Mouse (Mus musculus): ENCODE data around the gene Spg7. TPM values are rescaled to one million over a fixed set of nuclear protein-coding genes. Genes with fewer than 3 reads are reported as not detected.

Spg7 gene
- polyA plus RNA-seq, 1 experiment = 126 TPM

- H3K4me1 ChIP-seq (replicated peaks; ENCODE audit: control insufficient read depth, insufficient read depth, low read length) = peaks cover 3% of the 10 kb centered on the region
- H3K27ac ChIP-seq (ENCODE audit: control insufficient read depth, insufficient read depth, low read length) = no peak overlapping the region; the same call in 1 of the 2 replicates
- H3K27me3 ChIP-seq (ENCODE audit: control insufficient read depth, insufficient read depth, low read length) = no peaks in the 10 kb centered on the region
- no peak overlapping the region for H3K4me3 ChIP-seq (ENCODE audit: control insufficient read depth, insufficient read depth, low read length)
- 72% methylated on average over 5 of the region's 5 CpGs for WGBS
- no peaks in the 10 kb centered on the region for H3K36me3 ChIP-seq (ENCODE audit: control insufficient read depth, insufficient read depth, low read length)
- no peak for TF ChIP-seq POLR2A (IDR thresholded peaks at IDR 0.05; ENCODE audit: control insufficient read depth, extremely low read depth, insufficient read depth, low read length, poor library complexity)
- TF ChIP-seq CTCF (IDR thresholded peaks at IDR 0.05; ENCODE audit: borderline replicate concordance, control insufficient read depth, extremely low read depth, insufficient read depth, low read length, poor library complexity) = no peak
- no peak for DNase-seq
Measured at GRCm38 (mm10) chr8:123051458-123051857, 11.3 kb upstream of the Spg7 start.

DNA sequence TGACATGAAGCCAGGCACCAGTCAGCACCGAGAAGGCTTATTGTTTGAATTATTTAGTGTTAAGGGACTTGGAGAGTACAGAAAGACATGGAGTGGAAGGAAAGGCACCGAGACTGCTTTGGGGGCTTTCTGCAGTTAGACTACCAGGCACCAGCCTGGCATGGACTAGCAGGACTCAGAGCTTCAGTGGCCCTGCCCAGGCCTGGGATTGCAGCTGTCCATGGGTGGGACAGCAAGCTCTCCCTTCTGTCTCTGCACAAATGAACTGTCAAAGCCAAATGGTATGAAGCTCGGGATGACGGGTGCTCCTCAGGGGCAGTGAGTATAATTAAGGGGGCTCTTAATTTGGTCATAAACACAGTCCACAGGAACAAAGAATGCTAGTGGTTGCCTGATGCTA is 1.3 kb downstream of the Spg7 start:
- no peak for TF ChIP-seq CTCF (IDR thresholded peaks at IDR 0.05; ENCODE audit: borderline replicate concordance, control insufficient read depth, extremely low read depth, insufficient read depth, low read length, poor library complexity)
- TF ChIP-seq POLR2A (IDR thresholded peaks at IDR 0.05; ENCODE audit: control insufficient read depth, extremely low read depth, insufficient read depth, low read length, poor library complexity) = no peak
- H3K4me1 ChIP-seq (replicated peaks; ENCODE audit: control insufficient read depth, insufficient read depth, low read length) = peaks cover 7% of the 10 kb centered on the region
- no peak overlapping the region for H3K27ac ChIP-seq (ENCODE audit: control insufficient read depth, insufficient read depth, low read length)
- H3K36me3 ChIP-seq (ENCODE audit: control insufficient read depth, insufficient read depth, low read length) = no peaks in the 10 kb centered on the region
- no peak overlapping the region for H3K4me3 ChIP-seq (ENCODE audit: control insufficient read depth, insufficient read depth, low read length)
- no peaks in the 10 kb centered on the region for H3K27me3 ChIP-seq (ENCODE audit: control insufficient read depth, insufficient read depth, low read length)
- 91% methylated on average over 4 of the region's 4 CpGs for WGBS
- DNase-seq = no peak

DNA sequence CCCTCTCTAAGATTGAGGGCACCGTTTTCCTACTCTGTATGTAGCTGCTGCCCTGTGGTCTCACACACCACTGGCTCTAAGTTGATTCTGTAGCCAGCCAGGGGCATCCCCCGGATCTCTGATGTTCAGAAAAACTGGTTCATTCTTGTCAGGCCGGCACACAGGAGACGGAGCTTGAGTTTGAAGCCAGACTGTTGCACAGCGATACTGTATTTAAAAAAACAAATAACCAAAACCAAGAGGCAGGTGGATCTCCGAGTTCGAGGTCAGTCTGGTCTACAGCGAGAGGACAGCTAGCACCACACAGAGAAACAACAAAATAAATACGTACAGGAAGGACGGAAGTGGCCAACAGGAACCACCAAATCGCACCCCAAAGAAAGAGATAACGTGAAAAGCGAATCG is 2.1 kb downstream of the Spg7 start:
- WGBS = under 1% methylated on average over 14 of the region's 14 CpGs
- Histone ChIP-seq H3K27me3 (ENCODE audit: control insufficient read depth, insufficient read depth, low read length) (no peaks in the 10 kb centered on the region), H3K4me3 (ENCODE audit: control insufficient read depth, insufficient read depth, low read length) (peak overlapping the region; percentile 82), H3K4me1 (replicated peaks; ENCODE audit: control insufficient read depth, insufficient read depth, low read length) (peaks cover 7% of the 10 kb centered on the region), H3K36me3 (ENCODE audit: control insufficient read depth, insufficient read depth, low read length) (no peaks in the 10 kb centered on the region), H3K27ac (ENCODE audit: control insufficient read depth, insufficient read depth, low read length) (peak overlapping the region; percentile 72)
- no peak for TF ChIP-seq POLR2A (IDR thresholded peaks at IDR 0.05; ENCODE audit: control insufficient read depth, extremely low read depth, insufficient read depth, low read length, poor library complexity)
- TF ChIP-seq CTCF (IDR thresholded peaks at IDR 0.05; ENCODE audit: borderline replicate concordance, control insufficient read depth, extremely low read depth, insufficient read depth, low read length, poor library complexity) = no peak
- DNase-seq = peak; percentile 29

DNA sequence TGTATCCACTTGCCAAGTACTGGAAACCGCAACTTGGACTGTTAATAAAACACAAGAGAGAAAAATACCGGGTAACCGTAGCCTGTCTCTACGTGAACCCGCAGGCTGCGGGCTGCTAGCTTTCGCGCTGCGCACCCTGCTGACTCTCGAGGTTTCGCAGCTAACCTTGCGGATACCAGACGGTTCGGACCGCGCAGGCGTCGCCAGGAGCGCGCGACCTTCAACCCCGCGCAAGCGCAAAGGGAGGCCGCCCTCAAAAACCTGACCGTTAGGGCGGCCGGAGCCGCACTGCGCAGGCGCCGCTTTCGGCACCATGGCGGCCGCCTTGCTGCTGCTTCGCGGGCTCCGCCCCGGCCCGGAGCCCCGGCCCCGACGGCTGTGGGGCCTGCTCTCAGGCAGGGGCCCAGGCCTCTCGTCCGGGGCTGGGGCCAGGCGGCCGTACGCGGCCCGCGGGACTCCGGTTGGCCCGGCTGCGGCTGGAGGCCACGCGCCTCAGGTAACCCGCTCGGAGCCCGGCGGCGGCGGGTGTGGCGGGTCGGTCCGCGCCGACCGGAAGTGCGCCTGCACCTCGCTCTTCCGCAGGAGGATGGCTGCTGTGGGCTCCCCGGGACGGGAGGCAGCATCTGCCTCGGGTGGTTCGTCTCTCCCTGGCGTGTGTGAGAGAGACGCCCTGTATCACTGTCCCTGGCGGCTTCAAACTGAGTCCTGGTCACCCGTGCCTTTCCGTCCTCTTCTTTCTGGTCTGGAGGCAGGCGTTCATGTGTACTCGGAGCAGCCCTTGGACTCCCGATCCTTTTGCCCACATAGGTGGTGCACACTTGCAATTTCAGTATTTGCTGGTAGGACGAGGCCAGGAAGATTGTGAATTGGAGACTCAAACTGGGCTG is 2.7 kb downstream of the Spg7 start:
- Histone ChIP-seq H3K4me3 (ENCODE audit: control insufficient read depth, insufficient read depth, low read length) (peak overlapping the region; percentile 82), H3K27me3 (ENCODE audit: control insufficient read depth, insufficient read depth, low read length) (no peaks in the 10 kb centered on the region), H3K4me1 (replicated peaks; ENCODE audit: control insufficient read depth, insufficient read depth, low read length) (peaks cover 7% of the 10 kb centered on the region), H3K36me3 (ENCODE audit: control insufficient read depth, insufficient read depth, low read length) (no peaks in the 10 kb centered on the region), H3K27ac (ENCODE audit: control insufficient read depth, insufficient read depth, low read length) (peak overlapping the region; percentile 72)
- DNase-seq = peak; percentile 95
- TF ChIP-seq CTCF (IDR thresholded peaks at IDR 0.05; ENCODE audit: borderline replicate concordance, control insufficient read depth, extremely low read depth, insufficient read depth, low read length, poor library complexity) = peak; percentile 73; the same call in 1 of the 2 replicates
- peak; percentile 94 for TF ChIP-seq POLR2A (IDR thresholded peaks at IDR 0.05; ENCODE audit: control insufficient read depth, extremely low read depth, insufficient read depth, low read length, poor library complexity)
- under 1% methylated on average over 84 of the region's 84 CpGs for WGBS

DNA sequence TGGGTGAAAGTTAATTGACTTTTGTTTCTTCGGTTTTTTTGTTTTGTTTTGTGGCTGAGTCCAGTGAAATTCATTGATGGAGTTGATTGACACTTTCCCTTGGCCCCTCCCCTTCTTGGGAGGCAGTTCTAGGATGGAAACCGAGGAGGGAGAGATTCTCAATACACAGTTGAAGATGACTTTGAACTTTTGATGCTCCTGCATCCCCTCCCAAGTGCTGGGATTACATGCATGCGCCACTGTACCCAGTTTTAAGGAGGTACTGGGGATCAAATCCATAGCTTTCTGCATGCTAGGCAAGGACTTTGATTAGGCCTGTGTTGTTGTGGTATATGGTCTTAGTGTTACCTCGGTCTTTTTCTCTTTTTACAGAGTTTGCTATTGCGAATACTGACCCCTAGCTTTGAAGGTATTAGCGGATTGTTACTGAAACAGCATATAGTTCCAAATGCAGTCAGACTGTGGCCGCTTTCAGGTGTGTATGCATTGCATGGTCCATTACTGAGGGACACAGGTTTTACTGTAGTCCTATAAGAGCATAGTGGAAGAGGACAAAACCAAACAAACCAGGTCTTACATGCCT is 3.5 kb downstream of the Spg7 start:
- Histone ChIP-seq H3K4me1 (replicated peaks; ENCODE audit: control insufficient read depth, insufficient read depth, low read length) (peaks cover 7% of the 10 kb centered on the region), H3K4me3 (ENCODE audit: control insufficient read depth, insufficient read depth, low read length) (peak overlapping the region; percentile 82), H3K36me3 (ENCODE audit: control insufficient read depth, insufficient read depth, low read length) (0 out of 2 replicates have a peak, but pooled peaks cover under 1% of the 10 kb centered on the region), H3K27me3 (ENCODE audit: control insufficient read depth, insufficient read depth, low read length) (no peaks in the 10 kb centered on the region), H3K27ac (ENCODE audit: control insufficient read depth, insufficient read depth, low read length) (peak overlapping the region; percentile 59)
- no peak for DNase-seq
- no peak for TF ChIP-seq CTCF (IDR thresholded peaks at IDR 0.05; ENCODE audit: borderline replicate concordance, control insufficient read depth, extremely low read depth, insufficient read depth, low read length, poor library complexity)
- no peak for TF ChIP-seq POLR2A (IDR thresholded peaks at IDR 0.05; ENCODE audit: control insufficient read depth, extremely low read depth, insufficient read depth, low read length, poor library complexity)
- 30% methylated on average over 7 of the region's 7 CpGs for WGBS

- Histone ChIP-seq H3K4me3 (ENCODE audit: control insufficient read depth, insufficient read depth, low read length) (no peak overlapping the region), H3K27me3 (ENCODE audit: control insufficient read depth, insufficient read depth, low read length) (no peaks in the 10 kb centered on the region), H3K27ac (ENCODE audit: control insufficient read depth, insufficient read depth, low read length) (no peak overlapping the region), H3K36me3 (ENCODE audit: control insufficient read depth, insufficient read depth, low read length) (peaks cover 15% of the 10 kb centered on the region), H3K4me1 (replicated peaks; ENCODE audit: control insufficient read depth, insufficient read depth, low read length) (no peaks in the 10 kb centered on the region; the same call in 1 of the 2 replicates)
- TF ChIP-seq POLR2A (IDR thresholded peaks at IDR 0.05; ENCODE audit: control insufficient read depth, extremely low read depth, insufficient read depth, low read length, poor library complexity) (no peak), CTCF (IDR thresholded peaks at IDR 0.05; ENCODE audit: borderline replicate concordance, control insufficient read depth, extremely low read depth, insufficient read depth, low read length, poor library complexity) (no peak)
- no peak for DNase-seq
- 92% methylated on average over 4 of the region's 4 CpGs for WGBS
Measured at GRCm38 (mm10) chr8:123071176-123071575, 8.4 kb downstream of the Spg7 start.
